Mouse (Mus musculus) inflammation-experienced regulatory T-cells, adult 16 weeks (primary cell): ENCODE measurements around the gene Btnl10. TPM values are rescaled to one million over a fixed set of nuclear protein-coding genes. Genes with fewer than 3 reads are reported as not detected.

Source experiments
- polyA plus RNA-seq: library from polyadenylated mRNA; unstranded; fragments of 100-300 nt; shearing (Covaris generic); gene quantifications from one replicate; pipeline ENCODE4 v1.2.1, GENCODE M21; 2017

Gene Btnl10
- not detected for polyA plus RNA-seq

GRCm38 (mm10) chr11:58917745-58918366, at the start of gene Btnl10:
Gene Btnl10 (plus strand): TSS chr11:58917908.

DNA sequence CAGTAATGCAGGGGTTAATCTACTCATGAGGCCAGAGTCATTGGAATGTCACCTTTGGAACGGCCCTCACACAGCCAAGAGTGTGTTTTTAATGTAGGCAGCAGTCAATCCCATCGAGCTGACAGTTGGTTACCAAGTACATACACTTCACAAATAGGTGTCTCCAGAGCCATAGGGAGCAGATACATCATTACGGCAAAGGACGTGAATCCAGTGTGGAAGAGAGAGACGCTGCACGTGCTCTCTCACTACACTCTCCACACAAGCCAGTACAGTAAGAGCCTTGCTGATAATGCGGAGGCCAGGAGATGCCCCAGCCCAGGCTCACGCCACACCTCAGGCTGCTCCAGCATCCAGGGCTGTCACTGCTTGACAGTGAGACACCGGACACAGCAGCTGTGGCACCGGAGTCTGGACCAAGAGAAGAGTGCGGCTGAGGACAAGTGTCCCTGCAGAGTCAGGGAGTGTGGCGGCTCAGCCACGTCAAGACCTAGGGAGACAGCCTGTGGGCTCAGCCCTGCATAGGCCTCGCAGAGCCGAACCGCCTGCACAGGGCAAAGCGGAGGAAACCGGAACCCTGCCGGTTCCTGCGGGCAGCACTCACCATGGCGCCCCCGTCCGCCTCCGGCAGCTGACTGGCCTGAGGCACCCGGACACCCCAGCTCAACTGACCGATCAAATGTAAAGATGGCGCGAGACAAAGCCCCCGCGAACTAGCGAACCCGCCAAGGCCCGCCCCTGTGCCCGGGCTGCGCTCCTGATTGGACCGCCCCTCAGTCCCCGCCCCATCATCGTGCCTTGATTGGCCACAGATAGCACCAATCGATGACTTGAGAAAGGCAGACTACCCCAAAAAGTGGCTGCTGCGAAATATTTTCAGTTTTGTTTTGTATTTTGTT, 13.9 kb upstream of the Btnl10 start, which contains the start of gene Zfp39:
TSS of gene Zfp39 (minus strand) at position 715 of the 899 bp plus-strand sequence.

DNA sequence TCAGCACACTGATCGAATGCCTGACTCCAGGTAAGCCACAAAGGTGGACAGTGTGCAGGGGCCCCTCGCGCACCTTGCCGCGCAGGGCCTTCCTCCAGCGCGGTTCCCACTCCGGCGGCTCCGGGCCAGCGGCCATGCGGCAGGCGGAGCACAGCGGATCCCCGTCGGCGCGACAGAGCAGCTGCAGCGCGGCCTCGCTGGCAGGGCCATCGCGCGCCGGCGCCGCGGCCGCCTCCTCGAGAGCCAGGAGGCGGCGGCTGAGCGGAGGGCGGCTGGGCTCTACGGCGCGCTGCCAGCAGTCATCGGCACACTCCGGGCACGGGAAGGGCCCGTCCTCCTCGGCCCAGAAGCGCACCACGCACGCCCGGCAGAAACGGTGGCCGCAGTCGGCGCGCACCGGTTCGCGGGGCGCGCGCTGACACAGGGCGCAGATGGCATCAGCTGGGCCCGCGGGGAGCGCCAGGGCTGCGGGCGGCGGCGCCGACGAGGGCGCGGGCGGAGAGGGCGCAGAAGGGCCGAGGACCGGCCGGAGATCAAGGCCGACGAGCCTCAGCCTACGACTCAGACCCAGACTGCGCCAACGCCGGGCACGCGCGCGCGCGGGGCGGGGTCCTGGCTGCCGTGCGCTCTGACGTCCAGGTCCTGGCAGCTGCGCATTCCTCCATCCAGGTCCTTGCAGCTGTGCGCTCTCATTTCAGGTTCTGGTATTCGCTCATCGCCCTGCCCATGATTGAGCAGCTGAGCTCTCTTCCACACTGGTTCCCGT, 20.8 kb downstream of the Btnl10 start, which contains the start of gene Rnf187:
TSS of gene Rnf187 (minus strand) at position 595 of the 766 bp plus-strand sequence.

DNA sequence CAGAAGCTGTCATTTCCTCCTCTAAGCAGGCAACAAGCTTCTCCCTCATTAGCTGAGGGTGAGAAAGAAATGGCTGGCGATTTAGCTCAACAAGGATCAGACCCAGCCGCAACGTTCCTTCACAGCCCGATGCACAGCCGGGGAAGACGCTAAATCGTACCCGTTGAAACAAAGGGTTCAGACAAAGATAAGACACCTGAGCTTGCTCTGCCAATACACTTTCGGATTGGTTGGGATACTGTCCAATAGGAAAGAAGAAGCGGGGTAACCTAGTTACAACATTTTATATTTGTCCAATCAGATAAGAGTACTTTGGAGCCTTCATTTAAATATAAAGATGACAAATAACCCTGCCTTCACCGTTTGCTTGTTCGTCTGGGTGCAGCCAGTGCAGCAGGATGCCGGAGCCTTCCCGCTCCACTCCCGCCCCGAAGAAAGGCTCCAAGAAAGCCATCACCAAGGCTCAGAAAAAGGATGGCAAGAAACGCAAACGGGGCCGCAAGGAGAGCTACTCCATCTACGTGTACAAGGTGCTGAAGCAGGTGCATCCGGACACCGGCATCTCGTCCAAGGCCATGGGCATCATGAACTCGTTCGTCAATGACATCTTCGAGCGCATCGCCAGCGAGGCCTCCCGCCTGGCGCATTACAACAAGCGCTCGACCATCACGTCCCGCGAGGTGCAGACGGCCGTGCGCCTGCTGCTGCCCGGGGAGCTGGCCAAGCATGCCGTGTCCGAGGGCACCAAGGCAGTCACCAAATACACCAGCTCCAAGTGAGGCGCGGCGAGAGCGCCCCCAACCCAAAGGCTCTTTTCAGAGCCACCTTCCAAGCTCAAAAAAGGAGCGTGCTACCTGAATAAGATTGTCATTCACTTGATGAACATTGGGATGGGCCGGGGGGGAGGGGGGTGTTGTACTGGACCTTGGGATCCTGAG, 31.1 kb downstream of the Btnl10 start, which contains the start of gene Hist3h2ba:
TSS of gene Hist3h2ba (plus strand) at position 379 of the 938 bp plus-strand sequence.

DNA sequence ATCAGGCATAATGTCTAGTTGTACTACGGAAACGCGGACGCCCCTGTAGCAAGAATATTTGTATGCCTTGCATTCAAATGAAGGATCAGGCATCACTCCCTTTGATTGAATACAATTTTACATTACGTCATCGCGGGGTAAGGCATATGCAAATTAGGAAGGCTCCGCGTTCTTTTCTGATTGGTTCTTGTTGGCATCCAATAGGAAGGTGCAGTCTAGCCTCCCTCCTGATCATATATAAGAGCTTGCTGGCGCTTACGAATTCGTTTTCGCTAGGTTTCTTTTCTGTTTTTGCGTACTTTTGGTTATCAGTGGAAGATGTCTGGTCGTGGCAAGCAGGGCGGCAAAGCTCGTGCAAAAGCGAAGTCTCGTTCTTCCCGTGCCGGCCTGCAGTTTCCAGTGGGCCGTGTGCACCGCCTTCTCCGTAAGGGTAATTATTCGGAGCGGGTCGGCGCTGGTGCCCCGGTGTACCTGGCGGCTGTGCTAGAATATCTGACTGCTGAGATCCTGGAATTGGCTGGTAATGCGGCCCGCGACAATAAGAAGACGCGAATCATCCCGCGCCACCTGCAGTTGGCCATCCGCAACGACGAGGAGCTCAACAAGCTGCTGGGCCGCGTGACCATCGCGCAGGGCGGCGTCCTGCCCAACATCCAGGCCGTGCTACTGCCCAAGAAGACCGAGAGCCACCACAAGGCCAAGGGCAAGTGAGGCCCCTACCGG, 36.9 kb downstream of the Btnl10 start, which contains the start of the genes Hist3h2a and Trim17:
TSS of gene Hist3h2a (plus strand) at position 266 of the 723 bp plus-strand sequence.
TSS of gene Trim17 (plus strand) at position 266 of the 723 bp plus-strand sequence.

Other genes starting within 250 kb of the Btnl10 start
- gene Olfr320, start 236.8 kb upstream of the Btnl10 start, polyA plus RNA-seq = not detected
- gene Olfr319, start 218.7 kb upstream of the Btnl10 start, polyA plus RNA-seq = not detected
- gene Olfr318, start 193.9 kb upstream of the Btnl10 start, polyA plus RNA-seq = not detected
- not detected for gene Olfr317, start 178.7 kb upstream of the Btnl10 start, polyA plus RNA-seq
- gene Olfr316, start 165.2 kb upstream of the Btnl10 start, polyA plus RNA-seq = not detected
- gene Olfr315, start 144.7 kb upstream of the Btnl10 start, polyA plus RNA-seq = not detected
- gene Olfr314, start 135.0 kb upstream of the Btnl10 start, polyA plus RNA-seq = not detected
- gene Fam183b, start 115.9 kb upstream of the Btnl10 start, polyA plus RNA-seq = not detected
- gene Olfr313, start 102.9 kb upstream of the Btnl10 start, polyA plus RNA-seq = not detected
- not detected for gene Olfr312, start 88.7 kb upstream of the Btnl10 start, polyA plus RNA-seq
- not detected for gene Olfr311, start 78.7 kb upstream of the Btnl10 start, polyA plus RNA-seq
- gene Gm12258, start 70.8 kb upstream of the Btnl10 start, polyA plus RNA-seq = 14.7 TPM
- gene 2810021J22Rik, start 50.7 kb upstream of the Btnl10 start, polyA plus RNA-seq = 16.0 TPM
- 16.8 TPM for gene Zfp39, start 13.7 kb upstream of the Btnl10 start, polyA plus RNA-seq
- gene Rnf187, start 21.0 kb downstream of the Btnl10 start, polyA plus RNA-seq = 12.3 TPM
- gene Hist3h2ba, start 31.0 kb downstream of the Btnl10 start, polyA plus RNA-seq = 17.8 TPM
- gene Hist3h2a, start 36.8 kb downstream of the Btnl10 start, polyA plus RNA-seq = 23.3 TPM
- gene Trim17, start 36.8 kb downstream of the Btnl10 start, polyA plus RNA-seq = 0.11 TPM
- gene Trim11, start 60.2 kb downstream of the Btnl10 start, polyA plus RNA-seq = 45.5 TPM
- gene Obscn, start 218.5 kb downstream of the Btnl10 start, polyA plus RNA-seq = not detected
- gene Iba57, start 245.8 kb downstream of the Btnl10 start, polyA plus RNA-seq = 2.2 TPM